Mouse (Mus musculus): ENCODE measurements around the gene Pomt2.
A peak's percentile ranks its signal among the peaks of the same experiment; 100 is the strongest.
"Not testable (repeated sequence)": the region's sequence is repeated elsewhere in the genome, so short reads cannot be mapped to it uniquely, and the experiment has no call there.

Gene Pomt2

GRCm38 (mm10) chr12:87147395-87148089 lies at the start of gene Pomt2:
Gene Pomt2, minus strand, starts transcription at chr12:87147968.
- DNase-seq: peak; percentile 95

DNA sequence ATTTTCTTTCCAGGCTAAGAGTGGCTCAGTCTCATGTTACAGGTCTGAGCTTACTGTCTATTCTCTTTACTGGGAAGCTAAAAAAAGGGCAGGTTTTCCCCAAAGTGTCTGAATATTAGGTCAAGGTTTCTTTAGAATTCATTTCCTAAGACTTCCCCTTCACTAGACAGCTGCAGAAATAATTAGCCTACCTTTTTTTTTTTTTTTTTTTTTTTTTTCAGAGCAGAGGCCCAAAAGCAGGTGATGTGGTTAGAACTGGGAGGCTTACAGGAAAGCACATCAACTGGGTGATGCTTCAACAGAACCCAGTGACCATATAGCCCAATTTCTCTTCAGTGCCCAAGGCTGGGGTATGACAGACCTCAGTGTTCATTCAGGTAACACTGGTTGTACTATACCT lies 48.5 kb upstream of the Pomt2 start:
- DNase-seq: no peak

- DNase-seq: no peak
Observed at GRCm38 (mm10) chr12:87195069-87195468, 47.3 kb upstream of the Pomt2 start.

- DNase-seq: no peak
Observed at GRCm38 (mm10) chr12:87193008-87193407, 45.2 kb upstream of the Pomt2 start.

DNA sequence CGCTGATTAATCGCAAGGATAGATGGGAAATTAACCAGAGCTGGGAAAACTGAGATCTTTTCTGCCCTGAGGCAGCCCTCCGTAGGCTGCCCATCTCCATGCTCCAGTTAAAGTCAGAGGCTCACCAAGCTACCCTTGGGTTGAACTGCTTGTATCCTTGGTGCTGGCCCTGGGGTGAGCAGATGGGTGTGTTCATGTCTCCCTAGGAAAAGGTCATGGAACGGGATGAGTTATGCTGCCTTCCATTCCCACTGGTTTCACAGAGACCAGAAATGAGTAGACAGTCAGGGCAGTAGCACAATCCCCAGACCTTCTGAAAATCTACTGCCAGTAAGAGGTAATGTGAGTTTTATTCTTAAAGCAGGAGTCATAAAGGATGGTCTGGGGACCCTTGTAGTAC lies 29.9 kb upstream of the Pomt2 start:
- DNase-seq: no peak

DNA sequence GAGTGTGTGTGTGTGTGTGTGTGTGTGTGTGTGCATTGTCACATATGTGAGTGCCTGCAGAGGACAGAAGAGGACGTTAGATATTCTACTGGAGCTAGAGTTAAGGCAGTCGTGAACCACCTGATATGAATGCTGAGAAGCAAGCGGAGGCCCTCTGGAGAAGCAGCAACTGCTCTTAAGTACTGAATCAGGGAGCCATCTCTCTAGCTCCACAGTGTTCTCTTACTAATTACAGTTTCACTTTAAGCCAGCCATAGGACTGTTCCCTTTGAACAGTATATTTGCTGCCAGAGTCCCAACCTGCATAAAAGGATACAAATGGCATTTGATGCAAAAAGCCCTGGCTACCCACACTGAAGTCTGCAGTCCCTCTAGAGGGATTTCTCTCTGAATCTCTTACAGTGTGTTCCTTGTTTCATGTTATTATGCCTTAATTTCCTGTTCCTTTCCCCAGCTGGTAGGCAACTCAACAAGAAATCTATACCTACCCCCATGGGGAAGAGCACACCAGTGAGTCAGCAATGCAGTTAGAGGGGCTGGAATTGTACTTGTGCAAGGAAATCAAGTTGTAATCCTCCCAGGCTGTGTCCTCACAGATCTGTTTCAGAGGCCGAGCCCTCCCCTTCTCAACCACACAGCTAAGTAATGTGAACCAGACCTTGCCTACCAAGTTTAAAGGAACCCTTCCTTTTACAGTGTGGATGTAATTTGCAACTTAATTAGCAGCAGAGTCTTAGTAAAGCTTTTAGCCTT lies 27.6 kb upstream of the Pomt2 start:
- peak; percentile 39 for DNase-seq

DNA sequence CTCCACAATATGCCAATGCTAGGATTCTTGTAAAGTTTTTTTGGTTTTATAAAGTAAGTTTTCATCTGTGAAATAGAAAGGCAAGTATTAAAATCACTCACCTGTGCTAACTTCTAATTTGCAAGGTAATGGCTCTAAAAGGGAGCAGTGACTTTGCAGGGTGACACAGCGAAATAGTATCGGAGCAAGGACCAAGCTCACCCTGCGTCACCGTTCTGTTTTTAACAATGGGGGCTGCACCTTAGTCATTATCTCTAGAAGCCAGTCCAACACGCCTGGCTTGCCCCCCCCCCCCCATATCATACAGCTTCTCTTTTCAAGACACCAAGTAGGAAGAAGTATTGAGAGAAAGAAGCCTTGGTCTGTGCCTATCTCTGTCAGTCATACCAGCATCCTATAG lies 13.0 kb upstream of the Pomt2 start:
- DNase-seq: no peak

GRCm38 (mm10) chr12:87160310-87160709 lies 12.5 kb upstream of the Pomt2 start:
- no peak for DNase-seq

DNA sequence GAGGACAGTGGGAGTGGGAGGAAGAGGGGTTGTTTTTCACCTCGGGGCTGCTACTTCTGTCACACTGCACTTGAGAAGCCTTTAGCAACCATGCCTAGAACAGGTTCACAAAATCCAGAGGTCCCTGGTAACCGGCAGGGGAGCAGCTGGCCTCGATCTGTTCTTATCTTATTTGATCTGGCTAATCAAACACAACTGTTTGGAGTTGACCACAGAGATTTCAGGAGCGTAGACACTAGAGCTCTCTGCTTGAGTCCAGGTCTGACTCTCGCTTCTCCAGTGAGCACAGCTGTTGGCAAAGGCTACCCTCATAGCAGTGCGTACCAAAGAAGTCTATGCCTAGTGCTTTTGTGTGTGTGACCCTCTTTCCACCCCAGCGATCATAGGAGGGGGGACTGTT lies 10.3 kb upstream of the Pomt2 start:
- no peak for DNase-seq

GRCm38 (mm10) chr12:87157361-87157760 lies 9.6 kb upstream of the Pomt2 start:
- no peak for DNase-seq

- not testable (repeated sequence) for DNase-seq
Observed at GRCm38 (mm10) chr12:87154448-87154847, 6.7 kb upstream of the Pomt2 start.

DNA sequence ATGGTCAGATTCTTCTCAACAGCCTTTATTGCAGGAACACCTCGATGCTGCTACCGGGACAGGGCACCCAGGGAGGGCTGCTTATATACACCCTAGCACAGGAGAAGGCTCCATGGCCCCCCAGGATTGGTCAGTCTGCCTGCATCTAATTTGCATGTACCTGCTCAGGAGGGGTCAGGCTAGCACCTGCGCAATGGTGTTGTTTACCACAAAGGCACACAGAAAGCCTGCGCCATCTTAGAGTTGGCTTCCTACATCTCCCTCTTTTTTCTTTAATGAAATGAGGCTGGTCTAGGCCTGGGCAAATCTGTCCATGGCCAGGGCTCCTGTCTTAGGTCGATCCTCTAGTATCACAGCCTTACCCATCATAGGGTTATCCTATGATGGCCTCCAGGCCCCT lies 1.7 kb upstream of the Pomt2 start:
- no peak for DNase-seq

- DNase-seq: peak; percentile 46
Observed at GRCm38 (mm10) chr12:87148136-87148535, 368 bp upstream of the Pomt2 start.

- peak; percentile 93 for DNase-seq
Observed at GRCm38 (mm10) chr12:87146966-87147365, 802 bp downstream of the Pomt2 start, which contains the start of gene Gstz1. Gene Gstz1, plus strand, starts transcription at chr12:87147165.

GRCm38 (mm10) chr12:87142156-87142555 lies 5.6 kb downstream of the Pomt2 start:
- DNase-seq: no peak

DNA sequence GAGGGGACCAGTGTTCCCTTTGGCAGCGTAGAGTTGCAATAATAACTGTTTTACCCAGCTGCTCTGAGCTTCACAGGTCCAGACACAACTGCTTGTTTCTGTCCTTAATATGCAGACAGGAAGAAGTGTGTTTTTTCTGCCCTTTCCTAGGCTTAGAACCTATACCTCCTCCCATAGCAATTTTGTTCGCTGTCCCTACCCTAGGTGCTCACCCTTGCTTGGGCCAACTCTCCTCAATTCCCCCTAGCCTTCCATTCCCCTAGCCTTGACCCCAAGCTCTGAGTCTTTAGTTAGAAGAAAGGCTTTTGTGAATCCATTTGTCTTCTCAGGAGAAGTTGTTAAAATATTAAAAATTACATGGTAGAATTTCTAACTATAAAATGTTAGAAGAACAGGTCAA lies 9.0 kb downstream of the Pomt2 start:
- DNase-seq: no peak

DNA sequence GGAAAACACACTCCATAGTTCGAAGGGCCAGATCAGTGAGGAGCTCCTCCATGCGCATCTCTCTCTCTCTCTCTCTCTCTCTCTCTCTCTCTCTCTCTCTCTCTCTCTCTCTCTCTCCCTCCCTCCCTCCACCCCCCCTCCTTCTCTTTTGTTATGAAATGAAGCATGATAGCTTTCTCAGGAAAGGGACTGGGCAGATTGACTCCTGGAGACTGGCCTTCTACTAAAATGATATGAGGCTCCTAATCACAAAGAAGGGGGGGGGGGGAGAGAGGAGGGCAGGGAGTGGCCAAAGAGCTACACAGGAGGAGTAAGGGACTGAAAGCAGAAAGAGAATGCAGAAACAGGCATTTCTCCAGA lies 9.4 kb downstream of the Pomt2 start:
- no peak for DNase-seq

DNA sequence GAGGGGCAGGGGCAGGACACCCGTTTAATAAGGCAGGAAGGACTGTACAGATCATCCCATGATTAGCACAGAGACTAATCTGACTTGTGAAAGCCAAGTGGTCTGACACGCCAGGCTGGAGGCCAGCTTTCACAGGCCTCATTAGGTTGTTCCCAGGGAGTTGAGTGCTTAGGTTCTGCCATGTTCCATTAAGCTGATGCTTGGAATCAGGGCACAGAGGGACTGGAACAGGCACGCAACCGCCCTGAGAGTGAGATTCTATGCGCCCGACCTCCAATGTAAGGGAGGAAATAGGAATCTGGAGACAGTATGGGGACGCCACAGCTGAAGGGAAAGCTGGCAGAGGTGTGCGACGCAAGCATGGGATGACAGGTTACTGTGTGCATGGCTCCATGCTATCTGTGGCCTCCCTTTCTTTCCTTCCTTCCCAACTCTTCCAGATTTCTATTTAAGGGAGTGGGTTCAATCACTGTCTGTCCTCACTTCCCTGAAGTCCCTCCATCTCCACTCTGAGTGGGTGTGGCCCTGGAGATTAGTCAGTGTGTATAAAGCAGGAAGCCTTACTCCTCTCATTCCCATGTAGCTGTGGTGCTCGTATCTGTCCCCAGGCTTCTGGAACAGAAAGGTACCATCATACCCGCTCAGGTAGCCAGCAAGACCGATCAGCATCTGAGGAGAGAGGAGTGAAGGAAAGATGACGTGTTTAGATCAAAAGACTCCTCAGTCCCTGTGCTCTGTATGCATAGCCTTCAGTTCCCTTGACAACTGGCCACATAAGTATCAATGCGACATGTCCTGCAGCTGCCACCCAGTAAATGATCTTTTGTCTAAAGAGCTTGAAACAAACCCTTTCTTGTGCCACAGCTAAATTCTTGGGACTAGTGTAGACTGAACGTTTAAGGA lies 10.1 kb downstream of the Pomt2 start:
- peak; percentile 20 for DNase-seq

DNA sequence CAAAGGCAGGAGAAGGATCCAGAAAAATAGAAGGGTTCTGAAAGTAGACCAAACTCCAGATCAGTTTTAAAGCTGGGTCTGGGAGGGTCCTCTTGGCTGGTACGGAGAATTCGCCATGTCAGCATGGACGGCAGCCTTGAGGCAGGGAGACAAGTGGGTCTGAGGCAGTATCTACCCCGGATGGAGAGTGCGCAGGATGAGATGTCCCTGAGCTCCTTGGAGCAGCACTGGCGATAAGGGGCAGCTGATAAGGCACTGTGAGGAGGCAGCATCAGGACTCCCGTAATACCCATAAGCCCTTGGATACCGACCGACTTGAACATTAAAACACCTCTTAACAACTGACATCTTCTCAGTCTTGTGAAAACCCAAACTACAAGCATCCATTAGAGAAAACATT lies 15.0 kb downstream of the Pomt2 start:
- no peak for DNase-seq

DNA sequence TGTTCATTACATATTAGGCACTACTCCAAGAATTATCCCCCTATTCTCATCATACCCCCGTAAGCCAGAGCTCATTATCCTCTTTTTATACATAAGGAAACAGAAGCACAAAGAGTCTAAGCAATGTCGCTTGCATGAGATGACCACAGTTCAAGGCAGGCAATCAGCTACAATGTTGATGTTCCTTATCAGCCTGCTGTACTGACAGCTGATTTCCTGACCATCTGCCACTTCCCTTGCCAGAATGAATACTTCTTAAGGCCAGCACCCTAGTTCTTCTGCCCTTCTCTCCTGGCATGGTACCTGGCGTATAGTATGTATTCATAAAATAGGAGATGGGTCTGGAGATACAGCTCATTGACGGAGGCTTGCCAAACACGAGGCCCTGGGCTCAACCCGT lies 15.6 kb downstream of the Pomt2 start:
- no peak for DNase-seq

- peak; percentile 43 for DNase-seq
Observed at GRCm38 (mm10) chr12:87131619-87132018, 16.1 kb downstream of the Pomt2 start.

DNA sequence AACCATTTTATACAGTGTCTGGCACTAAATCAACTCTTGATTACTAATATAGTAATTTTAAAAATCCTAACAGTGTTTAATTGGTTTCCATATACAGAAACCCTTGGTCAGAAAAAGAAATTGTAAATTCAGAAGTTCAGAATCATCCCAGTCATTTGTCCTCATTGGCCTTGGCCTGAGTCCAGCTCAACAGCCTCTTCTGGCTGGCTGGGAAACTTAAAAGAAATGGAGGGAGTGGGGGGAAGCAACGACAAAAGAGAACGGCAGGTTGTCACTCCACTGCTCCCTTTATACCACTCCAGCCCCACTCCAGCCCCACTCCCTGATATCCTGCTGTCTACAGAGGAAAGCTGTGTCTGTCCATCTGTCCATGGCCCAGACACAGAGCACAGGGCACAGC lies 16.6 kb downstream of the Pomt2 start:
- DNase-seq: no peak

- DNase-seq: no peak
Observed at GRCm38 (mm10) chr12:87130224-87130623, 17.5 kb downstream of the Pomt2 start.

DNA sequence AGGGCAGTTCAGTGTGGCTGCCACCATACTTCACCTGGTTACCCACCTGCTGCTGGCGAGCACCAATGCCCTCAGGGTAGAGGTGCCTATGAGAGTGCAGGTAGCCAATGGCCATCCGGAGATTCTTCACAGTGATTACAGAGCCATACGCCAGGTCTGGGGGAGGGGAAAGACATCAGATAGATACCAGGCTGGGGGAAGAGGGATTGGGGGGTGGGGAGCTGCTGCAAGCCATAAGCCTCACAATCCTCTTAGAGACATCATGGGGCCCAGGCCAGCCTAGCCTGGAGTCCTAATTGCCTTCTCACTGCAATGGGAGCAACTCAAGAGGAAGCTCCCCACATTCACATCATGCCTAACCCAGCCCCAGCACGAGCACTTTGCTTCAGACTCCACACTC lies 20.5 kb downstream of the Pomt2 start:
- DNase-seq: no peak

Data from embryo, embryonic 11 days (tissue).